Mouse (Mus musculus): ENCODE results near the gene D8Ertd738e.

D8Ertd738e gene

DNA sequence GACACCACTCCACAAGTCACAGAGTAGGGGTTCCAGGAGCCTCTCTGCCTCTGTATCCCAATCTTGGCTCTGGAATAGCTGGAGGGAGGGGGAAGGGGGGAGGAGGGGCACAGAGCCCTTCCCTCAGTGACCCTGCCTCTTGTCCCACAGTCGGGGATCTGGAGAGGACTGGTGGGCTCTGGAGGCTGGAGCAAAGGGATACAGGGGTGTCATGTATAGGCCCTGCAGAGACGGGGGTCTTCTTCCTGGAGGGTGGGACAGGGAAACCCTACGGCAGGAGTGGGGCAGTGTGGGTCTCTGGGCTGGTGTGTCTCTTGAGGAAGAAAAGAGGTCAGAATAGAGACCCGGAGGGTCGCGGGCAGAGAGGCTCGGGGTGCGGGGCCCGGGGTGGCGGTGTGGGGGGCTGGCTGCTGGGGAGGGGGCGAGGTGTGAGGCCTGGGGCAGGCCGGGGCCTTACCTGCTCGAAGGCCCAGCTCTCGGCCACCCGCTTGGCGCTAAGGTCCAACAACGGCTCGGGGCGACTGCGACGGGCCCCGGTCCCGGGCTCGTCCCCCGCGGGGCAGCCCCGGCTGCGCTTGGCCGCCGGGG, 13.0 kb downstream of the D8Ertd738e start:
- no peak for DNase-seq

DNA sequence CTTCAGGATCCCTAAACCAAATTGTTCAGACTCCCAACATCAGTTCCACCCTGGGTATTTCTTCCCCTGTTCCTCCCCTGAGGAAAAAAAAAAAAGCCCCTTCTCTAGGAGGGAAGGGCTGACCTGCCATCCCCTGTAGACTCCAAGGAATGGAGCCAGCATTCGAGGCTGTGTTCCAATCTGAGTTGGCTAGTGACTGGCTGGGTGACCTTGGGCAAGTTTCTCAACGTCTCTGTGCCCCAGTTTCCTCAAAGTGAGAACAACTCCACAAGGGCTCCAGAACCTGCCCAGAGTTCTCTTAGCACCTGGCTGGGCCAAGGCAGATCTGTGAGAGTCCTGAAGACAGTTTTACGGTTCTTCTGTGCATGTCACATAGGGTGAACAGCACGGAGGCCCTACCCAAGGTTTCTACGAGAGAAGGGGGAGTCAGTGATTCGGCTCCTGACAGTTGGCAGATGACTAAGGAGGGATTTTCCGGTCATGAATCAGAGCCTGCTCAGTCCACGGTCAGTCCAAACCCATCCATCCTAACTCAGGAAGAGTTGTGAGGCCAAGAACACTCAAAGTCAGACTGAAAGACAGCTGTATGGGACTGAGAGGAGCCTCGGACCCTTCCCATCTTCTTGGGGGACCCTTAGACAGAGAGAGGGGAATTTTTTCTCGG, 13.6 kb downstream of the D8Ertd738e start:
- no peak for DNase-seq

DNA sequence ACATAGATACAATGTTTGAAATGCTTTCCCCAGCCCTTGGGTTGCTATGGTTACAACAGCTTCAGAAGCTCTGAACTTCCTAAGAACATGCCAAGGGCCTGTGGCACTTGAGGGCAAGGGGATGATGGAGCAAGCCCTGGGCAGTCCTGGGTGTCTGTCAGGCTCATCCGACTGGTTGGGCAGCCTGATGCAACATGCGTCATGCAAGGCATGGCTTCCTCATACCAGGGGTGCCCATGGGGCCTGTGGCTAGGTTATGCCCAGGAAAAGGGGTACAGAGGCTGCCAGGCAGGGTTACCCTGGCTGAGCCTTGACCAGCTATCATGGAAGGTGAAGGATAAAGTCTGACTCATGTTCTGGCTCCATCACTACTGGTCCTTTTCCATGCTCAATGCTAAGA, 16.5 kb downstream of the D8Ertd738e start:
- no peak for DNase-seq

DNA sequence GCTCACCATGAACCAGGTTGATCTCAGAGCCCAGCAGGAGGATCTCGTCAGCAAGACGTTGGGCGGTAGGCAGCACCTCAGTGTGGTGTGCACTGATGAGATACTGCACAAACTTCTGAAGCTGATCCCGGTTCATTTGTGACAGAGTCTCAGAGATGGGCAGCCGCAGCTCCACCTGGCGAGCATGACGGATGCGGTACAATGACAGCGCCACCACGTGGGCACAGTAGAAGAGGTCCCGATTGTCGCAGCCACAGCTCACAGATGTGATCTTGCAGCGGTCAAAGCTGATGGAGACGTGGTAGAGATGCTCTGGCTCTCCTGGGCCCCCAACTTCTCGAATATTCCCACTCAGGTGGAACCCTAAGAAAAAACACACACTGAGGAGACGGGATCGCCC, 18.8 kb downstream of the D8Ertd738e start:
- DNase-seq = no peak

DNA sequence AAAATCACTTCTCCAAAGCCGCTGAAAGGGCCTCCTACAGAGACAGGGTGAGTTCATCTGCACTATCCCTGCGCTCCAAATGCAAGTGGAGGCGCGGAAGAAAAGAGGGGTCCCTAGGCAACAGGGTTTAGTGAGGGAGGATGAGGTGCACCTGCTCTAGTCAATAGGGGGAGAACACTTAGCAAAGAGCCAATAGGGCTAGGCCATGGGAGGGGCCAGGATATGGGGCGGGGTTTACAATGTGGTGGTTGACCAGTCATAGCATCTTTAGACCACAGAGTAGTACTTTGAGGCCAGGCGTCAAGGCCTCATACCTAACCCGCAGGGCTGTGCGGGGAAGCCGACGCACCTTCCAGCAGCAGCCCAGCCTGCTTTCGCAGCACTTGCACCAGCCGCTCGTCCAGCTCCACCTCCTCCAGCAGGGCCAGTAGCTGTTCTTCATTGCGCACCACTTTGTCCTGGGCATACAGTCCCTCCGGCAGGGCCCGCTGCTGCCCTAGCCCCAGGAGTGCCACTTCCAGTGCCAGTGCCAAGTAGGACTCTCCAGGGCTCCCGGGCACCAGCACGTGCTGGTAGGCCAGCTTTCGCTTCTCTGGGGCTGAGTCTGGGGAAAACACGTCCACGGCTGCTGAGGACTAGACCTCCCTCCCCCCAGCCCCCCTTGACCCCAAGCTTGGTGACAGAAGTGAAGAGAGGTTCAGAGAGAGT, 26.0 kb downstream of the D8Ertd738e start:
- no peak for DNase-seq

DNA sequence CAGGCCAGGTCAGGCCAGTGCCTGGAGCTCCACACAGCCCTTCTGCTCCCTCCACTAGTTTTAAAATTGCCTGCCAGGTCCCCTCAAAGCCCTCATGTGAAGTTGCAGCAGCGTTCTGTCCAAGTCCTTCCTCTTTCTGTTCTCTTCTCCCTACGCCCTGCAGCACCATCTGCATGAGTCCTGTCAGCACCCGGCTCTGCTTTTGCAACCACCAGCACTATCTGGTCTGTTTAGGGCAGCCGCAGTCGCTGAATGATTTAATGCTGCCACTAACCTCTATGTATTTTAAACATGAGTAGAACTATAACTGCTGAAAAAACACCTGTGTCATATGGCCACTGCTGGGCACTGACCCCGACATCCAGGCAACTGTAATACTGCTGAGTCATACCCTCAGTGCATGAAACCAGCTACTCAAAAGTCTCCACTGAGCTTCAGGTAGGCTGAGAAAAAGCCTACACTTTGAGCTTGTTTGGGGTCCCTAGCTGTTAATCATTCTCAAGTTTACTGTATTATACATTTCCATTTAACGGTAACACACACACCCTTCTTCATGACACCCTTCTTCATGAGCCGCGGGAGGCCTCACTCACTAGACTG, 26.9 kb downstream of the D8Ertd738e start:
- no peak for DNase-seq

DNA sequence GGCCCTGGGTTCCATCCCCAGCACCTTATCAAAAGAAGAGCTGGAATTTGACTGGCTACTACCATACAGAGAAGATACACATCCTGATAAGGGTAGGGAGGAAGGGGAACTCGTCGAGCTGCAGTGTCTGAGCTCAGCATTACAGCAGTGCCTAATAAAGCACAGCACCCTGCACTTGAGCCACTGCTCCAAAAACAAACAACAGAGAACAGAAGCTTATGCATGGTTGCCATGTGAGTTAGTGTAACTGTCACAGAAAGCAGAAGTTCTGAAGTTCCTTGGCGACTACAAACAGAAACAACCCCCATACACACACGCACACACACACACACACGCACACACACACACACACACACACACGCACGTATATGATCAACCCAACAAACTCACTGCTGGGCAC, 29.4 kb downstream of the D8Ertd738e start:
- no peak for DNase-seq

DNA sequence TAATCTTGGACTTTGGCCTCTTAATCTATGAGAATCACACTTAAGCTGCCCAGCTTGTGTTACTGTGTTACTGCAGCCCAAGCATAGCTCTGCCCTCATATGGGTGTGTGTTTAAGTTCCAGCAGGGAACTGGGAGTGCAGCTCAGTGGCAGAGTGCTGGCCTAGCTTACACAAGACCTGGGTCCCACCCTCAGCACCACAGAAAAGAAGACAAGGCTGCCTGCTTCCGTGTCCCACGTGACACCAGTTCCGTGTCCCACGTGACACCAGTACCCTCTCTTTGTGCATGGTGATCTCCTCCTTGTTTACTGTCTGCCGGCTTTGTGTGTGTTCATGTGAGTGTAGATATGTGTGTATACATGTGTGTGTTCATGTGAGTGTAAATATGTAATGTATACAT, 31.4 kb downstream of the D8Ertd738e start:
- DNase-seq = no peak

DNA sequence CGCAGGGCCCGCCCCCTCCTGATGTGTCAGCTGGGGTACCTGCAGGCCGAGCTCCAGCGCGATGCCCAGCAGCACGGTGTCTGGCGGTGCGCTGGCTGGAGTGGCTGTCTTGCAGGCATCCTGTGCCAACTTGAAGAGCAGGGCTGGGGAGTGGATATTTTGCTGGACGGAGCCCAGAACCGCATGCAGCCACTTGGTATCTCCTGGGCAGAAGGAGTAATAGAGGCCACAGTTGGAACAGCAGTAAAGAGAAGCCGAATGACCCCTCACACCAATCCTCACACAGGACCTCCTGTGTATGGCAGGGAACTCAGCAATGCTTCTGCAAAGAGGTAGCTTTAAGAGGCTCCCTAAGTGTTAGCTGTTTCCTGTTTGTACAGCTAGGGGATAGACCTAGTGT, 32.3 kb downstream of the D8Ertd738e start:
- DNase-seq = no peak

DNA sequence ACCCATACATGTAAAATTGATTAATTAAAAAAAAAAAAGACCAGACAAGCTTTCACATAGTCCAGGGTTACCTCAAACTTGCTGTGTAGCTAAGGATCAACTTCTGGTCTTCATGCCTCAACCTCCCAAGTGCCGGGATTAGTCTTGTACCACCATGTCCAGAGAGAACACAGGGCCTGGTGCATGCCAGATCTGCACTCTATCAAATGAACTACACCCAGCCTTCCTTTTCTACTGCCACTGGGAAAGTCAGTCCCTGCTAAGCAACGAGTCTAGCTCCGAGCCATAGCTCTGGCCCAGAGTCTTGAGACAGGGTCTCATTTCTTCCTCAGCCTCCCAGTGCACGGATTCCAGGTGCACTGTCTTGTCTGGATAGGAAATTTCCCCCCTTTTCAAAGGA, 36.2 kb downstream of the D8Ertd738e start:
- DNase-seq = no peak

DNA sequence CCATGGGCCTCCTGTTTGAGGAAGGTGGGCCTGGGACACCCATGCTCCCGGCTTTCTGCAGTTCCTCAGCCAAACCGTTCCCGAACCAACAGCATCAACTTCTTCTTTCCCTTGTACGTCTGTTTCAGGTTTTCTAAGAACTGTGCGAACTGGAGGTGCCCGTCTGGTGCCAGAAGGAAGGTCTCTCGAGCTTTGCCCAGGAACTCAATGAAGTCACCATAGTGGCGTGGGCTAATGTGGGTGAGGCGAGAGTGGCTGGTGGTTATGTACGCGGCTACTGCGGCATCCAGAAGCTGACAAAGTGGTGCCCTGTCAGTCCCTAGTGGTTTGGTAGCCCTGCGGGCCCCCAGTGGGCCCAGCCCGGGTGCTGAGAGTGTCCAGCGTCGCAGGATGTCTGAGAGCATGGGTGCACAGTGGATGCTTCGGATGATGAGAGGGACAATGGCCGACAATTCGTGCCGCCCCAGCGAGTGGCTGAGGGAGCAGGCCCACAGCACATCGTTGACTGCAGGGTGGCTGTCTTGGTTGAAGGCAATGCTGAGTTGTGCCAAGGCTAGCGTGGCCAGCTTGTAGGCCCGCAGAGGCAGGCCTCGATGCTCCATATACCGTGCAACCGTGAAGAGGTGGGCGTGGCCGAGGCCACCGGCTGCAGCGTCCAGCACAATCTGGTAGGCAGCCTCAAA, 37.5 kb downstream of the D8Ertd738e start:
- DNase-seq = no peak

DNA sequence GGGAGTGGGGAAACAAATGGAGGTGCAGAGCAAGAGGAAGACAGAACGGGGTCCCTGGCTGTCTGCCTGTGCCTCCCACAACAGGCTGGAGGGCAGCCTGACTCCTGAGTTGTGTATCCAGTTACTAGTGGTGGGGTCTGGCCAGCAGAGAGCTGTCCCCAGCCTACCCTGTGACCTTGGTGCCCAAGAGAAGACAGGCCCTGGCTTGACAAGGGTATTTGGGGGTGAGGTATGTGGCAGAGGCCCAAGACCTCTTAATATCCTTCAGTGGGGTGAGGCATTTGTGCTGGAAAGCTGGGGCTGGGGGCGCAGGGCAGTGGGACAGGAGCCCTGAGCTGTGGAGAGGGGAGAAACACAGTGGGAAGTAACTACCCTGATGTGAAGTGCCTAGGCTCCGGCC, 38.3 kb downstream of the D8Ertd738e start:
- DNase-seq = no peak

DNA sequence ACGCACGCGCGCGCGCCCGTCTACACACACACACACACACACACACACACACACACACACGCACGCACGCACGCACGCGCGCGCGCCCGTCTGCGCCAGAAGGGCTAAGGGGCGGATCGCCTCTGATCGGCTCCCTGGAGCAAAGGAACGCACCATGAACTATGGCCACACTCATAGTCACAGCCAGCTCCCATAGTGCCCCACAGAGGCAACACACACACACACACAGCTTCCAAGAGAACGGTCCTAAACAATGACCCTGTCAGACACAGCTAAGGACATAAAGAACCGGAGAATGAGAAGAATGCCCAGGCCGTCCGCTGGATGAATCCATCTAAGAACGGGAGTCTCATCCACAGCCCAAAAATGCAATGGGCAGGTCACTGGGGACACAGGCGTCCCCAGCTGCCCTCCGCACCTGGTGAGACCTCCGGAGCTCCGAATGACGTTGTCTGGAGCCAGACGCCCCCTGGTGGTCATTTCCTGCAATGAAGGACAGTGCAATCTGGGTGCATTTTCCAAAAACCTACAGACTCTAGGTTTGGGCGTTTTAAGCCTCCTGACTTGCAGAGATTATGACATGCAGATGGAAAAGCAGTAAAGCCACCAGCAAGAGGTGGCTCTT, 39.2 kb downstream of the D8Ertd738e start:
- peak; percentile 85 for DNase-seq

DNA sequence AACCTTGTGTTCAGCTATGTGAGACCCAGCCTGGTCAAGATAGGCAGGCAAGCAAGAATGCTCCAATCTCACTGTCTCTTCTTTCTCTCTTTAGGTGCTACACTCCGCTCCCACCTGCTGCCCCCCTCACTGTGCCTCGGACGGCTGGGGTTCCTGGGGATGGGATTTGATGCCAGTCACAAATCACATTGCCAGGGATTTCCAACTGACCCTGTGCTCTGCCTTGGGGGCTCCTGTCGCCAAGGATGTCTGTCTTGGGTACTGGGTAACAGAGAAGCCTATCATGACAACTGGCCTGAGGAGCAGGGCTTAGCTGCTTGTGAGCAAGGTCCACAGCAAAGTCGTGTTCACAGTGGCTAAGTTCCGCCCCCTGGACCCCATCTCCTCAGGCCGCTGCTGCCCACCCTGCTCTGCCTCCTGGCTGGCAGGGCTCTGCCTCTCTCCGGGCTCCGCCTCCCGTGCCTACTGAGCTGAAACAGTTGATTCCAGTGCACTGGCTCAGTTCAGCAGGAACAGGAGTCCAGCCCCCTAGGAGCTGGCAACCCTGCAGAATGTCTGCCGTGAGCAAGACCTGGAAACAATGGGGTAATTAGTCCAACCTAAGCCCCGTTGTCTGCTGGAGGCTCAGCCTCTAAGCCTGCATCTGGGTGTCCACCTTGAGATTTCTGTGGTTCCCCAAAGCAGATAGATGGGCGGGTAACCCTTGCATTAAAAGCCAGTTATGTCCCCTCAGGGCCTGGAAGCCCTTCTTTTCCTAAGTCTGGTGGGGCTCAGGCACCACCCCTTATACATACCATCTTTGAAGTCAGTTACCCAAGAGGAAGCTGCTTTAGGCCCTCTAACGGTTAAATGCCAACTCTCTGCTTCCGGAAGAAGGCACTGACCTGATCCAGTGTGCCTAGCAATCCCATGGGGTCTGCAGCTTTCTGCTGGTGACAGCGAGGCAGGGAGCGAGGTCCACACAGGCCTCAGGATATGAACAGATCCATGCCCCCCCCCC, 40.8 kb downstream of the D8Ertd738e start:
- DNase-seq = no peak

DNA sequence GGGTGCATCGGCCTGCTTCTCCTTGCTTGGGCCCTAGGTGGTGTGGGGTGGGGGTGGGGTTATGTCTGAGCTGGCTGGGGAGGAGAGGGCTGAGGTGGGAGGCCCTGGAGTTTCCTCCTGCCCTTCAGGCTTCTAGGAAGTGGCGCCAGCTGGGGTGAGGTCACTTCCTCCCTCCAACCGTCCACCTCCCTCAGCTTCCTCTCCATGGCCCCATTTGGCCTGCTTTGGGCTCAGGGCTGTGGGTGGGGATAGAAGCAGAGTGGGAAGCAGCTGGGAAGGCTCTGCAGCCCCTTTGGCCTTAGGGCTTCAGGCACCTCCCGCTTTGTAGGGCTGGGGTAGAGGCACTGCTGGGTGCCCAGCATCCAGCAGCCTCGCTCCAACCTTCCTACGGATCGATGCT, 41.7 kb downstream of the D8Ertd738e start:
- no peak for DNase-seq

DNA sequence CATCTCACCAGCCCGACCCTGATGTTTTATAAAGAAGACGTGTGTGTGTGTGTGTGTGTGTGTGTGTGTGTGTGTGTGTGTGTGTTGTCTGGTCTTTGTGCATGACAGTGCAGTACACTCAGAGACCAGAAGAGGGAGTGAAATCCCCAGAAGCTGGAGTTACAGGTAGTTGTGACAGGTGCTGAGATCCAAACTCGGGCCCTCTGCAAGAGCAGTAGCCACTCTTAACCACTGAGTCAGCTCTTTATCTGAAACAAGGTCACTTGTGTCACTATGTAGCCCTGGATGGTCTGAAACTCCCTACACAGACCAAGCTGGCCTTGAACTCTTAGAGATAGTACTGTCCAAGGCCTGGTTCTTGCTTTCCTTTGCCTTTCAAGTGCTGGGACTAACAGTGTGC, 42.9 kb downstream of the D8Ertd738e start:
- no peak for DNase-seq

DNA sequence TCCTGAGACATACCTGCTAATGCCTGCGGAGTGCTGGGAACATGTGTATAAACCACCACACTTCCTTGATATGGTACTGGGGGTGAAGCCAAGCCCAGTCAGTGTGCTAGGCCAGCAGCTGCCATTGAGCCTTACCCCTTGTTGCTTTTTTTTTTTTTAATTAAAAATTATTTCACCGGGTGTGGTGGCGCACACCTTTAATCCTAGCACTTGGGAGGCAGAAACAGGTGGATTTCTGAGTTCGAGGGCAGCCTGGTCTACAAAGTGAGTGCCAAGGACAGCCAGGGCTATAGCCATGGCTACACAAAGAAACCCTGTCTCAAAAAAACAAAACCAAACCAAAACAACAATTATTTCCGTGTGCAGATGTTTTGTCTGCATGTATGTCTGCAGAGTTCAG, 44.4 kb downstream of the D8Ertd738e start:
- DNase-seq = no peak

DNA sequence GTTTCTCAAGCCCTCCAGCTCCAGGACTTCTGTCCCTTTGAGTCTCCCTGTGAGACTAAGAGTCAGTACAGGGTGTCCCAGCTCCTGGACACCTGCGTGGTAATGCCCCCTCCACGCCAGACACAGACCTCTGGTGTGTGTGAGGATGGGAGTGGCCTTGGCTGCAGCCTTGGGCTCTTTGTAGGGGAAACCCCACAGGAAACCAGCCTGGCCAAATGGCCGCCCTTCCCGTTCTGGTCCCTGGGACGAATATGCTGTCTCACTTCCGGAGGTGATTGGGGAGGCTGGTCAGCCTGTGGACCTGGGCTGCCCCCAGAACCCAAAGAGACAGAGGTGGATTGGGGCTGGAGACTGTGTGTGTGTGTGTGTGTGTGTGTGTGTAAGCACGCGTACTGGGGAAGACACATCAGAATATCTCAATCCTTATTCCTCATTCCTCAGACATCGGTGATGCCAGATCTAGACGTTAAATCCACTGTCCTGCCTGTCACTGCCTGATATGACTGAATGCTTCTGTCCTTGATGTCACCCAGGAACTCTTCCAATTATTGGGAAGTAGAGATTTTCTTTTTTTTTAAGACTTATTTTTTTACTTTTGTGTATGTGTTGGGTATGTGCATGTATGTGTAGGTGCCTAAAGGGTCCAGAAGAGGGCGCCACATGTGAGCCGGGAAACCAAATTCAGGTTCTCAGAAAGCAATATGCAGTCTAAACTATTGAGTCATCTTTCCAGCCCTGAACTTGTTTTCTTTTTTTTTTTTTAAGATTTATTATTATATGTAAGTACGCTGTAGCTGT, 45.3 kb downstream of the D8Ertd738e start:
- no peak for DNase-seq

DNA sequence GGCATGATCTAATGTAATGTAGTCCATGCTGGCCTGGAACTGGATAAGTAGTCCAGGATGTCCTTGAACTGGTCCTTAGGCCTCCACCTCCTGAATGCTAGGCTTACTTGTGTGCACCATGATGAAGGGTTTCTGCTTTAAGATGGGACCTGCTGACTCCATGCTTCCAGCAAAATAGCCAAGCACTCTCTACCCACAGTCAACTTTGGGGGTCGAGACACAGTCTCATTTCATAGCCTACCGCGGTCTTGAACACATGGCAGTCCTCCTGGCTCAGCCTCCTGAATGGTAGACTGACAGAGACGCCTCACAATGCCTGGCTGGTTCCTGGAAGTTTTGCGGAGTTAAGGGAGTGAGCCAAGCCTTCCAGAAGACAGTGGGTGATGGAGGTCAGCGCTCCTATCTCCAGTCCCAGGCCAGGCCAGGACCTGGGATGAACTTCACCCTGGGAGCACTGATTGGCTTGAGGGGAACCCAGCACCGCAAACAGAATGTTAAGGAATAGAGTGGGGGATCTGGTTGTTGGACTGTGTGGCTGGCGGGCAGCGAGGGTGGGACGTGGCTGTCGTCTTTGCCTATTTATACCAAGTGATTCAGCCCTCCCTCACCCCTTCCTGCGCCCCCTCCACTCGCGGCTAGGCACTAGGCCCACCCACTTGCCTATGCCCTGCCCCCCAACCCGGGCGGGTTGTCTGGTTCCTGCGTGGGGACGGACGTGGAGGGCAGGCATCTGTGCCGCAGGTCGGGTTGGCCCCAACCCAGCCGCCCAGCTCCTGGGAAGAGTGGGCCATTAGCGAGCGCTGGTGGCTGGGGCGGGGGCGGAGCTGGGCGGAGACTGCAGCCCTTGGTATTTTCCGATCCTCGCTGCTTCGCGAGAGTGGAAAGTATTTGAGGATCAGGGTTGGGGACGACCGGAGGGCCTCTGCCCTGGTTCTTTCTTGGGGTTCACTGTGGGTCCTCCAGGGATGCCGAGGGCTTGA, 46.3 kb downstream of the D8Ertd738e start:
- no peak for DNase-seq

DNA sequence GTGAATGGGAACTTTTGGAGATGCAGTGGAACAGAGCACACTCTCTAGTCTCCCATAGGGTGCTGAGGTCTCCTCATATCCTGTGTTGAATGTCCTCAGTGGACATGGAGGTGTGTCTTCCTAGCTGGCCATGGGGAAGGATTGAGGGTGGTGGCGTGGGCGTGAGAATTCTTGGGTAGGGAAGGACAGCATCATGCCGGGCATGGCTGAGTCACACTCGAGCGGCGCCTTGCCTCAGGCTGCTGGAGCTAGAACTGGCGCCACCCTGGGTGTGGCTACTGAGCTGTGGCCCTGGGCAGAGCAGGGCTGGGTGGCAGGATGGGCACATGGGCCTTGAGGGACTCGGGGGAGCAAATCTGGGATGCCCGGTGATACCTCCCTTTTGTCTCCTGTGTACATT, 47.1 kb downstream of the D8Ertd738e start:
- DNase-seq = no peak

Measured in cerebellum, adult 8-10 months (tissue).